Mouse (Mus musculus): ENCODE data around the gene Zswim8. TPM values are rescaled to one million over a fixed set of nuclear protein-coding genes. Genes with fewer than 3 reads are reported as not detected.

Gene Zswim8
- total and polyA plus RNA-seq, 3 experiments = 16.5 to 35.5 TPM; not detected in 1

GRCm38 (mm10) chr14:20719767-20720166, 12.4 kb downstream of the Zswim8 start (continued):
- no peak for TF ChIP-seq SIN3A (IDR thresholded peaks at IDR 0.05; ENCODE audit: low read length)
- TF ChIP-seq HCFC1 (IDR thresholded peaks at IDR 0.05; ENCODE audit: low read depth, low read length) = no peak

DNA sequence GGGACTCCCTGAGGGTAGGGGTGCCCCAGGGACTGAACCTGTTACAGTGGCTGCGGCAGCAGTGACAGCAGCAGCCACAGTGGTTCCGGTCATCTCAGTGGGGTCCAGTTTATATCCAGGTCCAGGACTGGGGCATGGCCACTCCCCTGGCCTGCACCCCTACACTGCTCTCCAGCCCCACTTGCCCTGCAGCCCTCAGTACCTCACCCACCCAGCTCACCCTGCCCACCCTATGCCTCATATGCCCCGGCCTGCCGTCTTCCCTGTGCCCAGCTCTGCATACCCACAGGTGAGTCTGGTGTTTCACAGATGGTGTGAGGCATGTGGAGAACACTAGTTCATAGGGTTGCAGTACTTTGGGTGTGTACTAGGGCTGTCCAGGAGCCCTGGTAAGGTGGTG, 14.0 kb downstream of the Zswim8 start:
- Histone ChIP-seq H3K79me2 (ENCODE audit: control insufficient read depth, insufficient read depth, low read length, poor library complexity) (no peaks in the 10 kb centered on the region), H3K36me3 (ENCODE audit: control insufficient read depth in 1 of 2, insufficient read depth in 2 of 2, low read length in 2 of 2) (peaks cover 10 to 35% of the 10 kb centered on the region in 2 experiments), H3K4me3 (ENCODE audit: control insufficient read depth in 1 of 2, insufficient read depth in 1 of 2, low read depth in 2 of 2, low read length in 2 of 2) (no peak overlapping the region), H3K4me1 (ENCODE audit: control insufficient read depth in 1 of 2, insufficient read depth in 2 of 2, low read length in 2 of 2) (peaks cover 5 to 8% of the 10 kb centered on the region in 2 experiments; a peak in 3 of 4 replicates), H3K27ac (ENCODE audit: control insufficient read depth, low read depth, low read length) (no peak overlapping the region), H3K27me3 (ENCODE audit: control insufficient read depth in 1 of 2, insufficient read depth in 2 of 2, low read length in 2 of 2) (no peaks in the 10 kb centered on the region), H3K9ac (ENCODE audit: control insufficient read depth, low read depth, low read length, poor library complexity, severe bottlenecking) (no peak overlapping the region), H3K9me3 (replicated peaks; ENCODE audit: insufficient read depth, low read length) (no peaks in the 10 kb centered on the region)
- DNase-seq (ENCODE audit: low read depth, low spot score) = no peak
- TF ChIP-seq GATA1 (IDR thresholded peaks at IDR 0.05; ENCODE audit: low read depth, low read length) (no peak), ZKSCAN1 (IDR thresholded peaks at IDR 0.05; ENCODE audit: low read depth, low read length) (no peak), POLR2A (IDR thresholded peaks at IDR 0.05; ENCODE audit: control insufficient read depth in 1 of 2, insufficient read depth in 1 of 2, low read depth in 1 of 2, low read length in 2 of 2, poor library complexity in 1 of 2) (peak in 1 of 2 experiments; percentile 43; a peak in 1 of 4 replicates), ELF1 (IDR thresholded peaks at IDR 0.05; ENCODE audit: low read depth, low read length) (no peak), MAX (IDR thresholded peaks at IDR 0.05; ENCODE audit: low read length) (no peak)

DNA sequence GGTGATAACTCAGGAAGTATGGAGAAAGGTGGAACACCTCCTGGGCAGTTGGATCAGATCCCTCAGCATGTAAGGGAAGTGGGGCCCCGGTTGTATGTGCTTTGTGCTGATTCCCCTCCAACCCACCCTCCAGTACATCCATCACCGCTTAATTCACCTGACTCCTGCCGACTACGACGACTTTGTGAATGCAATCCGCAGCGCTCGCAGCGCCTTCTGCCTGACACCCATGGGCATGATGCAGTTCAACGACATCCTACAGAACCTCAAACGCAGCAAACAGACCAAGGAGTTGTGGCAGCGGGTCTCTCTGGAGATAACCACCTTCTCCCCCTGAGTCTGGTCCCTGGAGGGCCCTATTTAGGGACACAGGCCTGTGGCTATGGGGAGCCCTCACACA, 15.7 kb downstream of the Zswim8 start:
- H3K27me3 ChIP-seq (ENCODE audit: control insufficient read depth in 1 of 2, insufficient read depth in 2 of 2, low read length in 2 of 2) = no peaks in the 10 kb centered on the region
- no peaks in the 10 kb centered on the region for H3K9me3 ChIP-seq (replicated peaks; ENCODE audit: insufficient read depth, low read length)
- H3K4me1 ChIP-seq (ENCODE audit: control insufficient read depth in 1 of 2, insufficient read depth in 2 of 2, low read length in 2 of 2) = peaks cover 8 to 9% of the 10 kb centered on the region in 2 experiments
- H3K9ac ChIP-seq (ENCODE audit: control insufficient read depth, low read depth, low read length, poor library complexity, severe bottlenecking) = no peak overlapping the region
- no peak overlapping the region for H3K4me3 ChIP-seq (ENCODE audit: control insufficient read depth in 1 of 2, insufficient read depth in 1 of 2, low read depth in 2 of 2, low read length in 2 of 2)
- TF ChIP-seq RCOR1 (IDR thresholded peaks at IDR 0.05; ENCODE audit: low read depth, low read length) (no peak), CHD1 (IDR thresholded peaks at IDR 0.05; ENCODE audit: low read depth, low read length) (no peak), SMC3 (IDR thresholded peaks at IDR 0.05; ENCODE audit: low read depth, low read length) (0 out of 2 replicates have a peak, but pooled peaks have one; percentile 6), CTCF (IDR thresholded peaks at IDR 0.05 in 2 of 3, conservative IDR thresholded peaks at IDR 0.05 in 1 of 3; ENCODE audit: control insufficient read depth in 1 of 3, insufficient read depth in 1 of 3, low read depth in 2 of 3, low read length in 3 of 3, poor library complexity in 1 of 3, severe bottlenecking in 1 of 3) (no peak), MYB (IDR thresholded peaks at IDR 0.05; ENCODE audit: low read depth, low read length) (no peak), USF2 (IDR thresholded peaks at IDR 0.05; ENCODE audit: borderline replicate concordance in 1 of 2, insufficient read depth in 1 of 2, low read depth in 1 of 2, low read length in 2 of 2) (no peak), ETS1 (IDR thresholded peaks at IDR 0.05; ENCODE audit: low read depth, low read length) (no peak), JUND (IDR thresholded peaks at IDR 0.05; ENCODE audit: low read depth, low read length) (no peak), USF1 (IDR thresholded peaks at IDR 0.05; ENCODE audit: low read depth, low read length) (no peak), E2F4 (IDR thresholded peaks at IDR 0.05; ENCODE audit: borderline replicate concordance, low read depth, low read length) (no peak), POLR2AphosphoS2 (IDR thresholded peaks at IDR 0.05; ENCODE audit: low read length) (peak; percentile 64; the same call in 1 of the 2 replicates), RAD21 (IDR thresholded peaks at IDR 0.05; ENCODE audit: low read depth, low read length) (no peak), UBTF (IDR thresholded peaks at IDR 0.05; ENCODE audit: borderline replicate concordance, insufficient read depth, low read depth, low read length) (no peak)
- H3K79me2 ChIP-seq (ENCODE audit: control insufficient read depth, insufficient read depth, low read length, poor library complexity) = peaks cover 8% of the 10 kb centered on the region
- DNase-seq (ENCODE audit: low read depth, low spot score) = no peak
- H3K36me3 ChIP-seq (ENCODE audit: control insufficient read depth in 1 of 2, insufficient read depth in 2 of 2, low read length in 2 of 2) = peaks cover 19 to 49% of the 10 kb centered on the region in 2 experiments
- H3K27ac ChIP-seq (ENCODE audit: control insufficient read depth, low read depth, low read length) = no peak overlapping the region

All from MEL (cell line).